Mouse (Mus musculus) megakaryocyte, embryonic 14.5 days (primary cell): Measurements from ENCODE around the gene Mlycd. TPM values are rescaled to one million over a fixed set of nuclear protein-coding genes. Genes with fewer than 3 reads are reported as not detected.

Experiments
- H3K27me3 ChIP-seq: replicated peaks from 2 replicates; pipeline ENCODE3; 2012; ENCODE audit warnings: inconsistent platforms
- H3K36me3 ChIP-seq: replicated peaks from 2 replicates; pipeline ENCODE3; 2012; ENCODE audit warnings: low read length, inconsistent platforms, mixed read lengths
- H3K4me1 ChIP-seq: 2 replicates; pipeline ENCODE4 v1.6.1; 2012; ENCODE audit warnings: inconsistent platforms
- H3K4me3 ChIP-seq: replicated peaks from 2 replicates; pipeline ENCODE3; 2012; ENCODE audit warnings: moderate library complexity, mild to moderate bottlenecking, inconsistent platforms
- H3K9me3 ChIP-seq: 2 replicates; pipeline ENCODE4 v1.6.1; 2012; ENCODE audit warnings: inconsistent platforms
- FLI1 ChIP-seq: IDR thresholded peaks from 2 replicates; pipeline ENCODE4 v1.6.1; 2012; ENCODE audit warnings: low read length, inconsistent platforms, mixed read lengths
- GATA1 ChIP-seq: IDR thresholded peaks from 3 replicates; pipeline ENCODE4 v1.6.1; 2012; ENCODE audit warnings: mixed read lengths, low read length, inconsistent platforms, borderline replicate concordance
- polyA plus RNA-seq: library from polyadenylated mRNA; stranded (reverse); fragments of >175 nt; gene quantifications from 2 replicates; pipeline ENCODE4 v1.2.3, GENCODE M21; 2012; ENCODE audit warnings: low replicate concordance; ENCODE audit not compliant: insufficient read depth

Gene Mlycd
- polyA plus RNA-seq, 1 experiment, result 25.3 TPM

- H3K27me3 ChIP-seq, result no peaks in the 10 kb centered on the region
- H3K9me3 ChIP-seq, result no peaks in the 10 kb centered on the region
- H3K4me3 ChIP-seq, result no peak overlapping the region
- H3K36me3 ChIP-seq, result peaks cover 91% of the 10 kb centered on the region
- TF ChIP-seq FLI1 (no peak), GATA1 (no peak)
- peaks cover 47% of the 10 kb centered on the region for H3K4me1 ChIP-seq
Observed at GRCm38 (mm10) chr8:119400904-119401303, 6.2 kb downstream of the Mlycd start.

- H3K27me3 ChIP-seq, result no peaks in the 10 kb centered on the region
- no peak overlapping the region for H3K4me3 ChIP-seq
- H3K36me3 ChIP-seq, result peaks cover 95% of the 10 kb centered on the region
- TF ChIP-seq FLI1 (no peak), GATA1 (no peak)
- H3K4me1 ChIP-seq, result peaks cover 19% of the 10 kb centered on the region; the same call in 1 of the 2 replicates
- no peaks in the 10 kb centered on the region for H3K9me3 ChIP-seq
Observed at GRCm38 (mm10) chr8:119403912-119404311, 9.2 kb downstream of the Mlycd start.

GRCm38 (mm10) chr8:119404648-119405047 is 10.0 kb downstream of the Mlycd start:
- Histone ChIP-seq H3K4me3 (peak overlapping the region; percentile 62), H3K27me3 (no peaks in the 10 kb centered on the region), H3K36me3 (peaks cover 95% of the 10 kb centered on the region), H3K4me1 (peaks cover 15% of the 10 kb centered on the region; the same call in 1 of the 2 replicates), H3K9me3 (no peaks in the 10 kb centered on the region)
- TF ChIP-seq FLI1 (no peak), GATA1 (peak; percentile 10; the same call in 1 of the 3 replicates)

GRCm38 (mm10) chr8:119408311-119408710 is 13.6 kb downstream of the Mlycd start:
- Histone ChIP-seq H3K4me1 (peaks cover 25% of the 10 kb centered on the region), H3K36me3 (peaks cover 87% of the 10 kb centered on the region), H3K9me3 (no peaks in the 10 kb centered on the region), H3K4me3 (no peak overlapping the region), H3K27me3 (peaks cover 3% of the 10 kb centered on the region)
- TF ChIP-seq FLI1, result no peak
- TF ChIP-seq GATA1, result no peak

- H3K36me3 ChIP-seq, result peaks cover 51% of the 10 kb centered on the region
Observed at GRCm38 (mm10) chr8:119412037-119412734, 17.5 kb downstream of the Mlycd start.

GRCm38 (mm10) chr8:119412735-119413498 is 18.2 kb downstream of the Mlycd start:
- Histone ChIP-seq H3K4me1 (peaks cover 24% of the 10 kb centered on the region), H3K36me3 (peaks cover 44% of the 10 kb centered on the region), H3K4me3 (peak overlapping the region; percentile 90), H3K9me3 (no peaks in the 10 kb centered on the region), H3K27me3 (peaks cover 43% of the 10 kb centered on the region)
- no peak for TF ChIP-seq FLI1
- no peak for TF ChIP-seq GATA1

More at GRCm38 (mm10) chr8:119412037-119412734, 17.5 kb downstream of the Mlycd start:
- H3K27me3 ChIP-seq, result peaks cover 36% of the 10 kb centered on the region
- no peak for TF ChIP-seq FLI1
- no peak for TF ChIP-seq GATA1
- H3K4me3 ChIP-seq, result peak overlapping the region; percentile 44
- no peaks in the 10 kb centered on the region for H3K9me3 ChIP-seq
- H3K4me1 ChIP-seq, result peaks cover 24% of the 10 kb centered on the region

GRCm38 (mm10) chr8:119413605-119414004 is 18.9 kb downstream of the Mlycd start:
- no peak overlapping the region for H3K4me3 ChIP-seq
- H3K4me1 ChIP-seq, result peaks cover 24% of the 10 kb centered on the region
- no peaks in the 10 kb centered on the region for H3K9me3 ChIP-seq
- H3K36me3 ChIP-seq, result peaks cover 37% of the 10 kb centered on the region
- TF ChIP-seq FLI1 (no peak), GATA1 (no peak)
- H3K27me3 ChIP-seq, result peaks cover 43% of the 10 kb centered on the region

- Histone ChIP-seq H3K36me3 (no peaks in the 10 kb centered on the region), H3K4me3 (no peak overlapping the region), H3K27me3 (peaks cover 64% of the 10 kb centered on the region), H3K9me3 (no peaks in the 10 kb centered on the region), H3K4me1 (peaks cover 62% of the 10 kb centered on the region)
- TF ChIP-seq GATA1 (no peak), FLI1 (no peak)
Observed at GRCm38 (mm10) chr8:119420318-119420717, 25.6 kb downstream of the Mlycd start.

- Histone ChIP-seq H3K9me3 (no peaks in the 10 kb centered on the region), H3K36me3 (no peaks in the 10 kb centered on the region), H3K4me1 (peaks cover 71% of the 10 kb centered on the region), H3K27me3 (peaks cover 58% of the 10 kb centered on the region), H3K4me3 (no peak overlapping the region)
- no peak for TF ChIP-seq GATA1
- no peak for TF ChIP-seq FLI1
Observed at GRCm38 (mm10) chr8:119421603-119422122, 27.0 kb downstream of the Mlycd start.
